Mouse (Mus musculus): ENCODE measurements around the gene Eif5. TPM values are rescaled to one million over a fixed set of nuclear protein-coding genes. Genes with fewer than 3 reads are reported as not detected.
A peak's percentile ranks its signal among the peaks of the same experiment; 100 is the strongest.
"Not testable (repeated sequence)": the region's sequence is repeated elsewhere in the genome, so short reads cannot be mapped to it uniquely, and the experiment has no call there.

Eif5 gene
- polyA plus RNA-seq, 1 experiment from 2014 or later: 738 TPM

DNA sequence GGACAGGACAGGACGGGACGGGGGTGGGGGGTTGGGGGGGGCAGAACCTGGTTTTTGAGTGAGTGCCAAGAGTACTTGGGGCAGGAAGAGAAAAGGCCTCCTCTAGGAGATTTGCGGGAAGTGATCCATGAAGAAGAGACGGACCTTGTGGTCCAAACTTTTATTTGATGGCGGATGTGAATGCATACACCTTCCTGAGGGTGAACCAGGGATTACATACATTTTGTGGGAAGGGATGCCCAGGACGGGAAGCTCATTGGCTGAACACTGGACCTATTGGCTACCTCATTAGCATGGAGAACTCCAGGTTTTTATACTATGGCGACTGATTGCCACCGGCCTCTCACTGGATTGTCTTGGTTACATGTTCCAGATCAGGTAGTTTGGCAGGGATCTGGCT lies 14.5 kb downstream of the Eif5 start:
- H3K36me3 ChIP-seq (replicated peaks): peaks cover 15% of the 10 kb centered on the region
- H3K9me3 ChIP-seq: no peaks in the 10 kb centered on the region
- H3K9ac ChIP-seq: no peak overlapping the region
- no peak overlapping the region for H3K4me2 ChIP-seq
- no peaks in the 10 kb centered on the region for H3K27me3 ChIP-seq
- H3K4me3 ChIP-seq (replicated peaks): no peak overlapping the region
- ATAC-seq (ENCODE audit: low FRiP score): no peak
- no peak overlapping the region for H3K27ac ChIP-seq
- 75% methylated on average over 8 of the region's 8 CpGs for WGBS
- H3K4me1 ChIP-seq: no peaks in the 10 kb centered on the region

DNA sequence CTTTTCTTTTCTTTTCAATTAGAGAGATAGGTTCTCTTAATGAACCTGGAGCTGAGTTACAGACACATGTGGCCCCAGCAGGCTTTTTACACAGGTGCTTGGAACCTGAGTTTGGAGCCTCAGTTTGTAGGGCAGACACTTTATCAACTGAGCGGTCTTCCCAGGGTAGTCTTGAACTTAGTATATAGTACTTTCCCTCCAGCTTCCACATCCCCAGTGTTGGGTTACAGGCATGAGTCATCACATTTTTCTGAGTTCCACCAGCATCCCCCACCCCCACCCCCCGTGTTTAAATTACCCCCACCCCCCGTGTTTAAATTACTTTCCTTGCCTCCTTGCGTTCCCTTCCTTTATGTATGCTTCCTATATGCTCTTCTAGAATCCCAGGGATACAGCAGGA lies 17.5 kb downstream of the Eif5 start:
- WGBS: 78% methylated on average over 4 of the region's 4 CpGs
- Histone ChIP-seq H3K9ac (no peak overlapping the region), H3K4me1 (no peaks in the 10 kb centered on the region), H3K27me3 (no peaks in the 10 kb centered on the region), H3K4me2 (no peak overlapping the region), H3K9me3 (no peaks in the 10 kb centered on the region), H3K4me3 (replicated peaks) (no peak overlapping the region), H3K36me3 (replicated peaks) (no peaks in the 10 kb centered on the region), H3K27ac (no peak overlapping the region)
- no peak for ATAC-seq (ENCODE audit: low FRiP score)

DNA sequence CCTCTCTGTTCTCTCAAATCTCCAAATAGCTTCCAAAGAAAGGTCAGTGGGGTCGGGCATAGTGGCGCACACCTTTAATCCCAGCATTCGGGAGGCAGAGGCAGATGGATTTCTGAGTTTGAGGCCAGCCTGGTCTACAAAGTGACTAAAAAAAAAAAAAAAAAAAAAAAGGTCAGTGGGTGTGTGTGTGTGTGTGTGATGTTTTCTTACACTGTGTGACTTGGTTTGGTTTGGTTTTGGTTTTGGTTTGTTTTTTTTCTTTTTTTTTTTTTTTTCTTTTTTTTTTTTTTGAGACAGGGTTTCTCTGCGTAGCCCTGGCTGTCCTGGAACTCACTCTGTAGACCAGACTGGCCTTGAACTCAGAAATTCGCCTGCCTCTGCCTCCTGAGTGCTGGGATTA lies 18.1 kb downstream of the Eif5 start:
- H3K4me1 ChIP-seq: not testable (repeated sequence)

DNA sequence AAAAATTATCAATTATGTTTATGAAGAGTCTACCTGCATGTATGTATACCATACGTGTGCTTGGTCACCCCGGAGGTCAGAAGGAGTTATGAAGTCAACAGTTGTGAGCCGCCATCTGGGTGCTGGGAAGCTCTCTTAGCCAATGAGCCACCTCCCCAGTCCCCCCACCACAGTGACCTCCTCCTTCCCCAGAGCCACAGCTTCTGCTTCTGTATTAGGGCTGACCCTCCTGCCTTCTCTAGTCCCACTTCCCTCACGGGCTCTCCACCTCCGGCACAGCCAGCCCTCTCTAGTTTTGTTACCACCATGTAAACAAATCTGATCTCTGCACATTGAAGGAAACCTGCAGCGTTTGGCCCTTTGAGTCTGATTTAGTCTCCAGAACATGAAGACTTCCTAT lies 19.7 kb downstream of the Eif5 start:
- Histone ChIP-seq H3K27me3 (no peaks in the 10 kb centered on the region), H3K9ac (no peak overlapping the region), H3K27ac (no peak overlapping the region), H3K9me3 (no peaks in the 10 kb centered on the region), H3K4me2 (no peak overlapping the region), H3K4me3 (replicated peaks) (no peak overlapping the region), H3K4me1 (no peaks in the 10 kb centered on the region), H3K36me3 (replicated peaks) (no peaks in the 10 kb centered on the region)
- 70% methylated on average over 6 of the region's 6 CpGs for whole genome bisulfite sequencing
- ATAC-seq (ENCODE audit: low FRiP score): no peak

More for the DNA sequence above, 18.1 kb downstream of the Eif5 start:
- not testable (repeated sequence) for H3K9me3 ChIP-seq; H3K4me2 ChIP-seq; H3K36me3 ChIP-seq (replicated peaks); H3K9ac ChIP-seq; H3K27ac ChIP-seq; H3K27me3 ChIP-seq; ATAC-seq (ENCODE audit: low FRiP score); H3K4me3 ChIP-seq (replicated peaks)
- 81% methylated on average over 5 of the region's 5 CpGs for WGBS

DNA sequence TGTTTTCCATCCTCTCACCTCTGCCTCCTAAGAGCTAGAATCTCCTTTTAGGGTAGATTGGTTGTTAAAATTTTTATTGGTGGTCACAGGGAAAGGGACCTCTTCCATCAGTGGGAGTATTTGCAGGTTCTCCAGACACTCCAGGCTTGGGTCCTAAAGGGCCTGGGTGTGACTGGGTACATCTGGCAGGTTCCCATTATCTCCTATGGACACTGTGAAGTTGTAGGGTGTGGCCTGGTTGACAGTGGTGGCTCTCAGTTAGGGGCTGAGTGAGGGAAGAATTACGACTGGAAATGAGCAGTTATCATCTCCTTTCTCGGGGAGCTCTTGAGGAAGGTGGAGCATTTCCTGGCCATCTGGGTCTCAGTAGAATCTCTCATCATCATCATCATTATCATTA lies 20.8 kb downstream of the Eif5 start:
- Histone ChIP-seq H3K27ac (no peak overlapping the region), H3K27me3 (no peaks in the 10 kb centered on the region), H3K4me3 (replicated peaks) (no peak overlapping the region), H3K9ac (no peak overlapping the region), H3K36me3 (replicated peaks) (no peaks in the 10 kb centered on the region), H3K4me1 (no peaks in the 10 kb centered on the region), H3K9me3 (no peaks in the 10 kb centered on the region), H3K4me2 (no peak overlapping the region)
- WGBS: 70% methylated on average over 2 of the region's 2 CpGs
- no peak for ATAC-seq (ENCODE audit: low FRiP score)

DNA sequence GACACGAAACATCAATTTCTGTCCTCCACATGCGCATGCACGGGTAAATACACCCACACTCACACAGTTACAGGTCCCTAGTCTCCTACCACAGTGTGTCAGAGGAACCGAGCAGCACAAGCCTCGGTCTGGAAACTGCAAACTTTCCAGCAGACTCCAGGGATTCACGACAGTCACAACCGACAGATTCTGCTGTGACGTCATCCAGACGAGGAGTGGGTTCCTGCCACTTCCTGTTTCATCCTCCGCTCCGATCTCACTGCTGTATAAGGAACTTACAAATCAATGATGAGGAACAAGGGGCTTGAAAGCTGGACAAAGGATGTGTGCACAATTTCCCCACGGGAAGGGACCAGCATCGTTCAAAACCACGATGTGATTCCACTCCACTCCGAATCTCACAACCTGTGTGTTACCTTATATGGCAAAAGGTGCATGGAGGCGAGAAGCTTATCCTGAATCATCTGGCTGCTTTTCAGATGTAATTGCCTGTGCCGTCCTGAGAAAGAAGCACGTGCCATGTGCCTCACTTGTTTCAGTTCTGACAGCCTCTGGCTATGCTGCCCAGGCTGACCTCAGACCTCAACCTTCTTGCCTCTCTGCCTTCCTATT lies 21.9 kb downstream of the Eif5 start:
- Histone ChIP-seq H3K4me3 (replicated peaks) (no peak overlapping the region), H3K27me3 (no peaks in the 10 kb centered on the region), H3K9ac (no peak overlapping the region), H3K27ac (no peak overlapping the region), H3K9me3 (no peaks in the 10 kb centered on the region), H3K4me2 (no peak overlapping the region), H3K36me3 (replicated peaks) (no peaks in the 10 kb centered on the region), H3K4me1 (no peaks in the 10 kb centered on the region)
- WGBS: 71% methylated on average over 18 of the region's 18 CpGs
- ATAC-seq (ENCODE audit: low FRiP score): no peak

DNA sequence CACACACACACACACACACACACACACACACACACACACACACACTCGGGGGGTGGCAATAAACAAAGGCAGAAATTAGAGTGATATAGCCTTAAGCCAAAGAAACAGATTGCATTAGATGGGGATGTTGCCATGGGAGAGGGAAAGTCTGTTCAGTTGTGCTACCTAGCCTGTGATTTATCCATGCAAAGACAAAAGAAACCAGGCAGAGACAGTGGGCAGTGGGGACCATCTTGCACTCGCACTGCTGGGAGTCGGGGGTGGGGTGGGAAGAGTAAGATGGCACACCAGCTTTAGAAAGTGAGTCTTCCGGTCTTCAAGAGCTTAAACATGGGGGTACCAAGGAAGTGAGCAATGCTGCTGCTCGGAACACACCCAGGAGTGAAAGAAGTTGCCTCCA lies 22.5 kb downstream of the Eif5 start:
- H3K27ac ChIP-seq: no peak overlapping the region

DNA sequence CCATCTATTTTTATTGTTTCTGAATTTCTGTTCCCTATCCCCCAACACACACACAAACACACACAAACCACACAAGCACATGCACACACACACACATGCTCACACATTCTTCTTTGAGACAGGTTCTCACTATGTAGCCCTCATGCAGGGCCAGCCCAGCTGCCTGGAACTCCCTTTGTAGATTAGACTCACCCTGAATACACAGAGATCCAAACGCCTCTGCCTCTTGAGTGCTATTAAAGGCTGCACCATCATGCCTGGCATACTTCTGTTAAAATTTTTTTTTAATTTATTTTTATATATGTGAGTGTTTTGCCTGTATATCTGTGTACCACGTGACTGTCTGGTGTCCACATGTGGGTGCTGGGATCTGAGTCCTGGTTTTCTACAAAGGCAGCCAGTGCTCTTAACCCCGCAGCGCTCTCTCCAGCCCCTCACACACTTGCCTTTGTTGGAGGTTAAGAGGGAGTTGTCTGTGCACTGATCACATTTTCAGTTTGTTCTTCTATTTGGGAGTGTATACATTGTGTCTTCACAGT lies 24.5 kb downstream of the Eif5 start:
- ATAC-seq (ENCODE audit: low FRiP score): no peak
- 47% methylated on average over 4 of the region's 4 CpGs for WGBS
- Histone ChIP-seq H3K4me3 (replicated peaks) (no peak overlapping the region), H3K27me3 (no peaks in the 10 kb centered on the region), H3K4me2 (no peak overlapping the region), H3K36me3 (replicated peaks) (no peaks in the 10 kb centered on the region), H3K9ac (no peak overlapping the region), H3K4me1 (no peaks in the 10 kb centered on the region), H3K27ac (no peak overlapping the region), H3K9me3 (no peaks in the 10 kb centered on the region)

More for the DNA sequence above, 22.5 kb downstream of the Eif5 start:
- Histone ChIP-seq H3K4me2 (no peak overlapping the region), H3K9ac (no peak overlapping the region), H3K9me3 (no peaks in the 10 kb centered on the region), H3K27me3 (no peaks in the 10 kb centered on the region), H3K36me3 (replicated peaks) (no peaks in the 10 kb centered on the region), H3K4me1 (no peaks in the 10 kb centered on the region), H3K4me3 (replicated peaks) (no peak overlapping the region)
- WGBS: 67% methylated on average over 5 of the region's 5 CpGs
- ATAC-seq (ENCODE audit: low FRiP score): no peak

DNA sequence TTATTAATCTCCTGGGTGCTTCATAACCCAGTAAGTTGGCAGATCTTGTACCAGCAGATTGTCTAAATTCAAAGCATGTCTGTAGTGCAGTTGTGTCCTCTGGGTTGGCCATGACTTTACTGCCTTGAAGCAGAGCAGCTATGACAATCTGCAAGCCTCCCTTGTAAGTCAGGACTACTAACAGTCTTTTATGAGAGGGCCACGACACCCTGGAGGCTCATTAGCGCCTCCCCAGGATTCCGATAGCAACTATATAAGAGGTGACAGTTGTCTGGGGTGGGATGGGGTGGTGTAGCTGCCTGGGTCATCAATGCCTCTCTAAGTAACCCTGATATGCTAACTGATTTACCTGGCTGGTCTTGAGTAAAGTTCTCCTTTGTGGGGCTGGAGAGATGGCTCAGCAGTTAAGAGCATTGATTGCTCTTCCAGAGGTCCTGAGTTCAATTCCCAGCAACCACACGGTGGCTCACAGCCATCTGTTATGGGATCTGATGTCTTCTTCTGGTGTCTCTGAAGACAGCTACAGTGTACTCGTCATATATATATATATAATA lies 25.3 kb downstream of the Eif5 start:
- no peak for ATAC-seq (ENCODE audit: low FRiP score)
- Histone ChIP-seq H3K27ac (no peak overlapping the region), H3K27me3 (no peaks in the 10 kb centered on the region), H3K36me3 (replicated peaks) (no peaks in the 10 kb centered on the region), H3K9ac (no peak overlapping the region), H3K4me1 (no peaks in the 10 kb centered on the region), H3K4me3 (replicated peaks) (no peak overlapping the region), H3K9me3 (no peaks in the 10 kb centered on the region), H3K4me2 (no peak overlapping the region)
- WGBS: 47% methylated on average over 5 of the region's 5 CpGs

DNA sequence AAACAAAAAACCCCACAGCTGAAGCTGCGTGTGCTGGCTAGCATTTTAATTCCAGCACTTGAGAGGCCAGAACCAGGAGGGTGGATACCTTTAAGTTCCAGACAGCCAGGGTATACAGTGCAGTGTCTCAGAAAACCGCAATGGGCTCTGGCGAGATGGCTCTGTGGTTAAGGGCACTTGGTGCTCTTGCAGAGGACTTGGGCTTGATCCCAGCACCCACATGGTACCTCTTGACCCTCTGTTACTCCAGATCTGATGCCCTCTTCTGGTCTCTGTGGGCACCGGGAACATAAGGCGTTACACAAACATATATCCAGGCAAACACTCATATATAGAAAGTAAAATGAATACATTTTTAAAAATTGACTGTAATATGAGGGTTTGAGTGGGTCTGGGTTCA lies 27.5 kb downstream of the Eif5 start:
- no peak for ATAC-seq (ENCODE audit: low FRiP score)
- Histone ChIP-seq H3K9ac (no peak overlapping the region), H3K4me1 (no peaks in the 10 kb centered on the region), H3K27me3 (no peaks in the 10 kb centered on the region), H3K4me2 (no peak overlapping the region), H3K36me3 (replicated peaks) (no peaks in the 10 kb centered on the region), H3K9me3 (no peaks in the 10 kb centered on the region), H3K4me3 (replicated peaks) (no peak overlapping the region), H3K27ac (no peak overlapping the region)
- 81% methylated on average over 5 of the region's 5 CpGs for WGBS

DNA sequence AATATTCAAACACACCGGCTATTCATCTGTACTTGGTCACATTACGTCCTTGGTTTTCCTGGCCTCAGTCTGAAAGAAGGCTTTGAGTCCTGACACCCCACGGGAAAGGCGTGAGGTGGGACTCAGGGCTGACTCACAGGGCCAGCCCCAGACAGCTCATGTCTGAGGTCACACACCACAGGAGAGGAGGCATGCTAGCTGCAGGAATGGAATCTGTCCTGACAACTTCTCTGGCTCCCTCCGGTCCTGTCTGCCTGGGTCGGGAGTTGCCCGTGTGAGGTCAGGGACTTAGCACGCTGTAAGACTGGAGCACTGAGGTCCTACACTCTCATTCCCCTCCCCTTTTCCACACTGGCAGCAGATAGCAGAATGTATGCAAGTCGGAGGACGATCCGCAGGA lies 31.0 kb downstream of the Eif5 start:
- Histone ChIP-seq H3K27me3 (no peaks in the 10 kb centered on the region; the same call in 1 of the 2 replicates), H3K9me3 (no peaks in the 10 kb centered on the region), H3K36me3 (replicated peaks) (no peaks in the 10 kb centered on the region), H3K27ac (no peak overlapping the region), H3K4me3 (replicated peaks) (no peak overlapping the region), H3K4me1 (peaks cover 12% of the 10 kb centered on the region), H3K9ac (no peak overlapping the region), H3K4me2 (no peak overlapping the region)
- ATAC-seq (ENCODE audit: low FRiP score): no peak
- 76% methylated on average over 11 of the region's 11 CpGs for WGBS

DNA sequence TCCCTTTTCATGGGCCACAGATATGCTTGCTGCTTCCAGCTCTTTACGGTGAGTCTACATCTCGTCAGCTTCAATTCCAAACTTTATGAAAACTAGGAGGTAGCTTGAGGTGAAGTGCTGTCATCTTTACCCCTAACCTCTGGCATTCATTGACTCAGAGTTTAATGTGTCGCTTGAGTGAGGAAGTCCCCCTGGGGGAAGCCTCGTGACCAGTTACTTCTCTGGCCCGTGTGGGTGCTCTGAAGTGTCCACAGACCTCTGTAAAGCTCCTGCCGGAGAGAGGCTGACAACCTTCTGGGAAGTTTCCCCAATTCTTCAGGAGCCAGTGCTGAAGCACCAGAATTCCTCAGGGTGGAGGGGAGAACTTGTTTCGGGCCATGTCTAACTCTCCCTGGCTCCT lies 34.6 kb downstream of the Eif5 start:
- Histone ChIP-seq H3K27me3 (no peaks in the 10 kb centered on the region; the same call in 1 of the 2 replicates), H3K4me2 (peak overlapping the region; percentile 96; the same call in 1 of the 2 replicates), H3K9me3 (no peaks in the 10 kb centered on the region), H3K9ac (no peak overlapping the region), H3K4me1 (peaks cover 26% of the 10 kb centered on the region), H3K27ac (no peak overlapping the region), H3K4me3 (replicated peaks) (no peak overlapping the region), H3K36me3 (replicated peaks) (no peaks in the 10 kb centered on the region)
- WGBS: 88% methylated on average over 7 of the region's 7 CpGs
- no peak for ATAC-seq (ENCODE audit: low FRiP score)

DNA sequence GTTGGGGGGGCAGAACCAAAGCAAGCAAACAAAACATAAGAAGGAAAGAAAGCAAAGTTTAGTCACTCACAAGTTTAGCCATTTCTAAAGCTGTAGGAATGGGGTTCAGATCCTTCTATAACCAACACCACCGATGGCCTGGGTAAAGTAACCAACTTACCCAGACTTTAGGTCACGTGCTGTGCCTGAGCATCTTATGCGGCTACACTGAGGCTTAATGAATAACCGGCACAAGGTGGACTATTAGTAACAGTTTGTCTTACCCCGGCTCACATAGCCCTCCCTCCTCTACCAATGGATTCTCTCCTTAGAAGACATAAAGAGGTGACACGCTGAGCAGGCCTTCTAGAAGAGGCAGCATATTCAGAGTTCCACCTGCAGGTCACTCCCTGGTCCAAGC lies 35.5 kb downstream of the Eif5 start:
- no peak for ATAC-seq (ENCODE audit: low FRiP score)
- H3K9me3 ChIP-seq: no peaks in the 10 kb centered on the region
- WGBS: 50% methylated on average over 6 of the region's 6 CpGs
- H3K36me3 ChIP-seq (replicated peaks): no peaks in the 10 kb centered on the region
- 0 out of 2 replicates have a peak overlapping the region, but pooled peaks have one; percentile 93 for H3K27ac ChIP-seq
- H3K4me3 ChIP-seq (replicated peaks): peak overlapping the region; percentile 100
- peaks cover 26% of the 10 kb centered on the region for H3K4me1 ChIP-seq
- H3K4me2 ChIP-seq: peak overlapping the region; percentile 96
- H3K27me3 ChIP-seq: no peaks in the 10 kb centered on the region; the same call in 1 of the 2 replicates
- H3K9ac ChIP-seq: peak overlapping the region; percentile 100

Data from forebrain, embryonic 12.5 days (tissue).